Mouse (Mus musculus) T-cell, adult 66 days (primary cell): ENCODE results near the gene Stard8. TPM values are rescaled to one million over a fixed set of nuclear protein-coding genes. Genes with fewer than 3 reads are reported as not detected.

Experiments
- total RNA-seq, 2 experiments: library from RNA; stranded (reverse); gene quantifications; 3 replicates in 1 of 2; 4 replicates in 1 of 2; pipeline ENCODE4 v1.2.4; 2023

Stard8 gene
- total RNA-seq = 1 to 10 TPM in 1 of 2 experiments, under 1 TPM in 1; 0.47 to 1.1 TPM

DNA sequence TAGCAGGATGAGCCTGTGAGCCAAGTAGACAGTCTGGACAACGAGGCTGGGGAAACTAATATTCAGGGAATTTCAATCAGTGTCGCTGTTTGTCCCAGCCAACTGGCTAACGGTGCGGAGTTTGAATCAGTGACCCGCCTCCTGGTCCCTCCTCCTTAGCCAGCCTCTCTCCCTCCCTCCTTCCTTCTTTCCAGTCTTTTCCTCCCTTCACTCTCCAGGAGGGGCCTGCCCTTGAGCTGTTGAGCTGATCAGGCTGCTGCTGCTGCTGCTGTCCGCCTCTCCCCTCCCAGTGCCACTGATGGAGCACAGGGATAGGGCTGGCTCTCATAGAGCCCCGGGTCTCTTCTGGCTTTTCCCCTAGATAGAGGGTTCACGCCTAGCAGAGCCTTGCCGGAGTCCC is at the start of gene Stard8:
Gene Stard8, plus strand, starts transcription at position 203 of the 400 bp plus-strand sequence.

Other genes with a start within 250 kb of the Stard8 start
- 1 to 10 TPM in 1 of 2 experiments, not detected in 1; 1.6 TPM for gene Ophn1, start 112.2 kb upstream of the Stard8 start, total RNA-seq
- gene Yipf6, start 66.9 kb upstream of the Stard8 start, total RNA-seq = 10 to 100 TPM; 28.4 to 34.5 TPM
- 1 to 10 TPM; 2.4 to 2.5 TPM for gene Efnb1, start 132.9 kb downstream of the Stard8 start, total RNA-seq